Mouse (Mus musculus) 3134 (cell line): ENCODE results near the gene Nelfe.
"Not testable (repeated sequence)": the region's sequence is repeated elsewhere in the genome, so short reads cannot be mapped to it uniquely, and the experiment has no call there.

ENCODE experiments used
- DNase-seq: peaks from one replicate; pipeline ENCODE4 v3.0.0-alpha.2; 2011; ENCODE audit warnings: low spot score; ENCODE audit not compliant: insufficient read length; ENCODE audit errors: extremely low read depth

Gene Nelfe

DNA sequence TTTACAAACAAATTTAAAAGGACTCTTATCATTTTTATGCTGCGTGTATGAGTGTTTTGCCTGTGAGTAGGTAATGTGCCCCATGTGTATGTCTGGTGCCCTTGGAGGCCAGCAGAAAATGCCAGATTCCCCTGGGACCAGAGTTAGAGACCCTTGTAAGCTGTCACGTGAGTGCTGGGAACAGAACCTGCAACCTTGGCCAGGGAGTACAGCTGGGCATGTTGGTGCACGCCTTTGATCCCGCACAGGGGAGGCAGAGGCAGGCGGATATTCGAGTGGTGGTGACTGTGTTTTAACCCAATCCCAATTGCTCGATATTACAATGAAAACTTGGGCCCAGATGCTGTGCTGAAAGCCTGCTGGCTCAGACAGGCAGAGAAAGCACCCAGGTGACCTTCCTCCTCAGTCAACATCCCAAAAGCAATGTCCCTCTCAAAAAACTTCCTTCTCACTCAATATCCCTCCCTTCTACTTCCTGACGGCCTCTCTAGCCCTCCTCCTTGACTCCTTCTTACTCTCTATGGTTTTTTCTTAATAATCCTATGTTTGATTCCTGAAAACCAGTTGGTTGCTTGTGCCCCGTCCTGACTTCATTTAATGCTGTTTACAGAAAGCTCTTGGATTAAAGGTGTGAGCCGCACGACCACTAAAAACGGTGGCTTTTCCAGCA, 40.0 kb downstream of the Nelfe start:
- no peak for DNase-seq

GRCm38 (mm10) chr17:34891377-34891776, 41.2 kb downstream of the Nelfe start:
- DNase-seq: no peak

DNA sequence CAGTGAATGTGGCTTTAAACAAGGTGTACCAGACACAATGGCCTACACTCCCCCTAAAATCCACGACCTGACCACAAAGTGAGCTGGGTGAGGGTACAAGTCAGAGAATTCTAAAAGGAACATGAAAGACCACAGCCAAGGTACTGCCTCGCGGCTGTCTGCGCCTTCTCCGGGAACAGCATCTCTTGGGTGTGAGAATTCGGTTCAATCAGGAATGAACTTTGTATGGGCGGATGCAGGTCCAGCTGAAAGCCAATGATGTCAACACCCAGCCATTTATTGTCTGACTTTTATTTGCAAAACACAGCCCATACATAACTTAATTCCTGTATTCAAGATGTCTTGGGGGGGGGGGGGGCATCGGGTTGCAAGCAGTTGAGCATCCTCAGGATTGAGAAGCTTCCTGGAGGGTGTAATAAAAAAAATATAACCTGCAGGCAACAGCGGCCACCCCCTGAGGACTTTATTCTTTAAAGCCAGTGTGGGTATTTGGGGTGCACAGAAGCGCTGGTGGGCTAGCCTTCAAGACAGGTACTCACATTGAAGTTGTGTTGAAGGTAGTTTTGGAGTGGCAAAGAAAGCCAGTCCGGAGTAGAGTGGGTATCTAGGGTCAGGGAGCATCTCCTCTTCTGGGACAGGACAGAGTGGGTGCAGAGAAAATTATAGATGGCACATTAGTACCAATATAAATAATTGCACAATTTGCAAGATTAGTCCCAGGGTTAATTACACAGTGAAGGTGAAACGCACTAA, 43.1 kb downstream of the Nelfe start:
- no peak for DNase-seq

DNA sequence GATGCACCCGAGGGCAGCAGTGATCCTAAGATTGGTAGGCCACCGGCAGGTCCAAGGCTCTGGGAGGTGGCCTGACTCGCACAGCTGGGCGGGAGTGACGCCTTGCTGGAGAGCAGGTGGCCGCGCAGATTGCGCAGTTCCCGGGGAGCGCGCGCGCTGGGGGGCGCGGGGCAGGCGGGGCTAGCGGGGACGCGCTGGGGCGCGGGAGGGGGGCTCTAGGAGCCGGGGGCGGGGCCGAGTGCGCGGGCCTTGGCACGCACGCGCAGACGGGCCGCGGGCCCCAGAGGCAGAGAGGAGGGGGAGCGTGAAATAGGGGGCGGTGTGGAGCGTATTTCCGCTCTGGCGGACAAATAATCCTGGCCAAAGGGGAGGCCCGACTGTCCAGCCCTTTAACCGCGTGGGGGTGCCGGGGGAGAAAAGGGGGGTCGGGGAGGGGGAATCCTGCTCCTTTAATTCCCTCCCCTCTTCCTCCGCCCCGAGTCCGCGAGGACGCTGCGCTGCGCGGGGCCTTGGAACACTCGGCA, 43.9 kb downstream of the Nelfe start:
- peak; percentile 95 for DNase-seq

DNA sequence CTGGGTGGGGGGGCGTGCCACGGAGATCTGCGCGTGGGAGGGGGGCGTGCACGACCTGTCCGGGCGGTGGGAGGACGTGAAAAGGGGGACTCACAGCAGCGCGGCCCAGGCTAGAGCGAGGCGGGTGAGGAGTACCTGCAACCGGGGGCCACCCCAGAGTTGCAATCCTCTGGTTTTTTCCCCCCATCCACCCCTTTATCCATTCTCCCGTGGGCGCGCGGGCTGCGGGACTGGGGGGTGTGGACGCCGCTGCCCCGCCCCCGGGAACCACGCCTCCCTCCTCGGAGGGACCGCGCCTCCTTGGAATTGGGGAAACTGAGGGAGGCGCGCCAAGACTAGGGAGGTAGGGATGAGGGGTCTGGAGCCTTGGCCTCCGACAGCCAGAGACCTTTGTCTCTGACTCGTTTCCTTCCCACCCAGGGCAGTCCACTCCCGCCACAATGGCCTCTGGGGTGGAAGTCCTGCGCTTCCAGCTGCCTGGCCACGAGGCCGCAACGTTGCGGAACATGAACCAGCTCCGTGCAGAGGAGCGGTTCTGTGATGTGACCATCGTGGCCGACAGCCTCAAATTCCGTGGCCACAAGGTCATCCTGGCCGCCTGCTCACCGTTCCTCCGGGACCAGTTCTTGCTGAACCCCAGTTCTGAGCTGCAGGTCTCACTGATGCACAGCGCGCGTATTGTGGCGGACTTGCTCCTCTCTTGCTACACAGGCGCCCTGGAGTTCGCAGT, 44.8 kb downstream of the Nelfe start:
- peak; percentile 61 for DNase-seq

DNA sequence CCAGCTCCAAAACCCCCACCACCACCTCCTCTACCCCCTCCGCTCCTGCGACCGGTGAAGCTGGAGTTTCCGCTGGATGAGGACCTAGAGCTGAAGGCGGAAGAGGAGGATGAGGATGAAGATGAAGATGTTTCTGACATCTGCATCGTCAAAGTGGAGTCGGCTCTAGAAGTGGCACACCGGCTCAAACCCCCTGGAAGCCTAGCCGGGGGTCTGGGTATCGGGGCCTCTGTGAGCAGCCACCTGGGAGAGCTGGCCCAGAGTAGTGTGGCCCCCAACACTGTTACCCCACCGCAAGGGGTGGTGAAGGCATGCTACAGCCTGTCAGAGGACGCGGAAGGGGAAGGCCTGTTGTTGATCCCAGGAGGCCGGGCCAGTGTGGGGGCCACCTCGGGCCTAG, 45.5 kb downstream of the Nelfe start:
- DNase-seq: no peak

GRCm38 (mm10) chr17:34896366-34896765, 46.2 kb downstream of the Nelfe start:
- DNase-seq: no peak

DNA sequence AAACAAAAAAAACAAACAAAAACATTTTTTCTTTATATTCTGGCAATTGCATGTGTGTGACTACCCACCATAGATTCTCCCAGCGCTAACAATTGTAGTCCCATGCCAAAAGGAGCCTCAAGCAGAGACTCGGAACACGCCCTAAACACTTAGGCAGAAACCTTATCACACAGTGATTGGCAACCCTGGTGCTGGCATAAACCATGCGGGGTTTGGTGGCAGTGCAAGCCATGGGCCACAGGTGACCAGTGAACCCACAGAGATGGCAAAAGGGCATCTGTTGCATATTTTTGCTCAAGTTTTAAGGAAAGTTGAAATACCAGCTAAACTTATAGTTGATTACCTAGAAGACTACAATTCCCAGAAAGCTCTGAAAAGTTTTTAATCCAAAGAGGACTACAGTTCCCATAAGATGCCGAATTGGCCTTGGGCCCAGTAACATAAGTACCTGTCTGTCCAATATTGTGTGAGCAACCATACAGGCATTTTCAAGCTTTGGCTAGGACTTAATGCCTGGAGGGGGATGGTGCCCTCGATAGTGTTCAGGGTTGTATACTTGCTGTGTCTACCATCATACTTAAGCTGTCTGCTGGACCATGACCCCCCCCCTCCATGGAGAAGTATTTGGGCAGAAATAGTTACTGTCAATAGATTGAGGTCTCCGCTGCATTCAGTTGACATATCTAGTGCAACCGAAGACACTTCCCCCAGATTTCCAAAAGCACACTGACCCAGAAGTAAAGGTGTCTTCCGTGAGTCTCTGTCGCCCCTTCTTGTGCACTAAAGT, 47.4 kb downstream of the Nelfe start:
- DNase-seq: no peak

DNA sequence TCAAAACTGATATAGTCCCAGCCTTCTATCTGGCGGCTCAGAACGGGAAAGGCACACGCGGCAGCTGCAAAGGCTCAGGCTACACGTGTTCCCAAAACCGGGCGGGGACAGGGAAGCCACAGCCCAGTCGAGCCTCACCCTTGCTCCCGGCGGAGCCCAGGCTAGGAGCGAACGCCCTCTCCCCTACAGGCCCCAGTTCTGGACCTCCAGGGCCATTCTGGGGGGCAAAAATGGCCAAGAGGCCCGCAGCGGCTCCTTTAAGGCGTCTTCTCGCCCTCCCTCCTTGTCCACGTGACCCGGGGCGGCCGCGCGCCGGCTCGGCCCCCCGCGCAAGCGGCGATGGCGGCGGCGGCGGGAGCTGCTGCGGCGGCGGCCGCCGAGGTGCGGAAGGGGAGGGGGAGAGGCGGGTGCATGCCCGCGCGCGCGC, 48.0 kb downstream of the Nelfe start, which contains the start of the genes C2 and Ehmt2:
TSS of gene C2 (minus strand) at position 106 of the 427 bp plus-strand sequence.
TSS of gene Ehmt2 (plus strand) at position 310 of the 427 bp plus-strand sequence.
- peak; percentile 87 for DNase-seq

GRCm38 (mm10) chr17:34898706-34899052, 48.5 kb downstream of the Nelfe start:
- DNase-seq: no peak

DNA sequence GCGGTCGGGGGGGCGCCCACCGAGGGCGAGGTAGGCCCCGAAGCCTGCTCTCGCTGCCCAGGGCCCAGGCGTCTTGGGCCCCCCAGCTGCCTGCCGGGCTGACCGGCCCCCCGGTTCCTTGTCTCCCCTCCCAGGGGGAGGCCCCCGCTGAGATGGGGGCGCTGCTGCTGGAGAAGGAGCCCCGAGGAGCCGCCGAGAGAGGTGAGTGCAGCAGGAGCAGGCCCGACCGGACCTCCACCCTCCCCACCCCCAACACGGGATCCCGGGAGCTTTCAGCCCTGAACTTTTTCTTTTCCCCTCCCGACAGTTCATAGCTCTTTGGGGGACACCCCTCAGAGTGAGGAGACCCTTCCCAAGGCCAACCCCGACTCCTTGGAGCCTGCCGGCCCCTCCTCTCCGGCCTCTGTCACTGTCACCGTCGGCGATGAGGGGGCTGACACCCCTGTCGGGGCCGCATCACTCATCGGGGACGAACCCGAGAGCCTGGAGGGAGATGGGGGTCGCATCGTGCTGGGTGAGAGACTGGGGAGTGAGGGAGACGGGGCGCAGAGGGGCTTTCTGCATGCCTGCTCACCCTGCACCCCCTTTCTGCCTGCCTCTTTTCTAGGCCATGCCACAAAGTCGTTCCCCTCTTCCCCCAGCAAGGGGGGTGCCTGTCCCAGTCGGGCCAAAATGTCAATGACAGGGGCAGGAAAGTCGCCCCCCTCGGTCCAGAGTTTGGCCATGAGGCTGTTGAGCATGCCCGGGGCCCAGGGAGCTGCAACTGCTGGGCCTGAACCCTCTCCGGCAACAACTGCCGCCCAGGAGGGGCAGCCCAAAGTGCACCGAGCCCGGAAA, 49.1 kb downstream of the Nelfe start:
- peak; percentile 70 for DNase-seq

DNA sequence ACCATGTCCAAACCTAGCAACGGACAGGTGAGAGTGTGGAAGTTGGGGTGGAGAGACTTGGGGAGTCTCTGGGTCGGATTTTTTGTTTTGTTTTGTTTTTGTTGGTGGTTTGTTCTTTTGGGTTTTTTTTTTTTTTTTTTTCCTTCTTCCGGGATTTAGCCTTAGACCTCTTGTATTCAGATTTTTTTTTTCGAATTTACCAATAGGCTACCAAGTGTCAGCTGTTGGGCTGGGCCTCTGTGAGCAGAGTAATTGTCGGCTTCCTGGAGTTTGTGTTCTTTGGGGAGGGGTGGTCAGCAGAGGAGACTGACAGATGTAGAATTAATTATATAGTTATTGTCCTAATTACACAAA, 49.7 kb downstream of the Nelfe start:
- DNase-seq: no peak

- not testable (repeated sequence) for DNase-seq
Observed at GRCm38 (mm10) chr17:34900826-34901225, 50.6 kb downstream of the Nelfe start.

GRCm38 (mm10) chr17:34901948-34902347, 51.8 kb downstream of the Nelfe start:
- not testable (repeated sequence) for DNase-seq

- no peak for DNase-seq
Observed at GRCm38 (mm10) chr17:34902895-34903294, 52.7 kb downstream of the Nelfe start.
